Mouse (Mus musculus) urinary bladder, postnatal 10 days (tissue): ENCODE data around the gene Ace.
A peak's percentile ranks its signal among the peaks of the same experiment; 100 is the strongest.

Experiments
- DNase-seq: peaks from one replicate; pipeline ENCODE4 v3.0.0; 2022; ENCODE audit warnings: low spot score

Ace gene

GRCm38 (mm10) chr11:105967741-105968574 lies at the start of gene Ace:
Gene Ace (plus strand): TSS chr11:105967945.
- no peak for DNase-seq

GRCm38 (mm10) chr11:105920098-105920785 lies 47.5 kb upstream of the Ace start:
- DNase-seq = no peak

GRCm38 (mm10) chr11:105920836-105921235 lies 46.9 kb upstream of the Ace start:
- no peak for DNase-seq

GRCm38 (mm10) chr11:105921275-105921674 lies 46.5 kb upstream of the Ace start:
- DNase-seq = no peak

- no peak for DNase-seq
These were observed 44.7 kb upstream of the Ace start for GRCm38 (mm10) chr11:105922769-105923663.

- no peak for DNase-seq
These were observed 40.4 kb upstream of the Ace start for GRCm38 (mm10) chr11:105927065-105928030.

- DNase-seq = no peak
These were observed 39.6 kb upstream of the Ace start for GRCm38 (mm10) chr11:105928171-105928570.

- DNase-seq = no peak
These were observed 36.4 kb upstream of the Ace start for GRCm38 (mm10) chr11:105931380-105931779.

- DNase-seq = no peak
These were observed 34.0 kb upstream of the Ace start for GRCm38 (mm10) chr11:105933746-105934145.

GRCm38 (mm10) chr11:105934303-105934711 lies 33.4 kb upstream of the Ace start:
- no peak for DNase-seq

GRCm38 (mm10) chr11:105934816-105935215 lies 32.9 kb upstream of the Ace start:
- no peak for DNase-seq

GRCm38 (mm10) chr11:105935496-105935895 lies 32.2 kb upstream of the Ace start:
- no peak for DNase-seq

GRCm38 (mm10) chr11:105936200-105936599 lies 31.5 kb upstream of the Ace start:
- peak; percentile 21 for DNase-seq

- peak; percentile 6 for DNase-seq
These were observed 30.8 kb upstream of the Ace start for GRCm38 (mm10) chr11:105936974-105937373.

- DNase-seq = peak; percentile 7
These were observed 29.0 kb upstream of the Ace start for GRCm38 (mm10) chr11:105938771-105939170.

GRCm38 (mm10) chr11:105941973-105942372 lies 25.8 kb upstream of the Ace start:
- no peak for DNase-seq

- DNase-seq = no peak
These were observed 24.3 kb upstream of the Ace start for GRCm38 (mm10) chr11:105943133-105944102.

- DNase-seq = no peak
These were observed 23.6 kb upstream of the Ace start for GRCm38 (mm10) chr11:105944126-105944621.

- no peak for DNase-seq
These were observed 22.7 kb upstream of the Ace start for GRCm38 (mm10) chr11:105944770-105945672.
